8 mouse cellular contexts compared by ENCODE assay signal in the genomic region with DNA sequence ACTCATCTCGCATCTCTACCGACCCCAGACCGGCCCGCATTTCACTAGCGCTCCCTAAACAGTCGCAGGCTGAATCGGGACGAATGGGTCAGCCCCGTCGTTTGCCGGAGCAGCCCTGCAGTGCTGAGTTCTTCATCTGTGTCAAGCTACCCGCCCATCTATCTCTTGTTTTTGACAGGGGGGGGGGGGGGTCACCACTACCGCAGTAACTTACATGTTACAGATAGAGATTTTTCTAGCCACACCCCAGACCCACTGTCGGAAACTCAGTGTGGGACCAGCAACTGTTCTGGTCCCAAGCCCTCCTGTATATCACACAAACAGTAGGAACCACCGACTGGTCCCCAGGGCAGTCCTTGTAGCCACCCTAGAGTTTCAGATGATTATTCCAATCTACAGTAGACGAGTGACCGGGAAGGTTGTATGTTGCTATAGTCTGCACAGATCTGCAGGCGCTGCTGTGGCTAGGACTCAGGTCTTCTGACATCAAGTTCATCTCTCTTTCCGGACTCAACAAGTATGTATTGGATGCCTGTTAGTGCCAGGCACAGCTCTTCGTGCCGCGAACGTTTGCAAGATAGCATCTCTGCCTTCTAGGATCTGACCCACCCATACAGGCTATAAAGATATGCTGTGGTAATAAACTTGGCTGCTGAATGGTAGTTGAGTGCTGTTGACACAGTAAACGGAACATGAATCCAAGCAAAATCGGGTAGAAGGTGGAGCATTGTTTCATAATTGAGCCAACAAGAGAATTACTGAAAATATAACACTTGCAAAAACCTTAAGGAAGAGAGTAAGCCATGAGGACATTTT. TPM values are rescaled to one million over a fixed set of nuclear protein-coding genes. Genes with fewer than 3 reads are reported as not detected.
DNase-seq lines count a peak whose midpoint lies in the region; ATAC-seq and TF ChIP-seq lines count a peak whose summit lies in the region.

No protein-coding gene starts in this region.

- H3K4me3 ChIP-seq in heart, embryonic 16.5 days (ENCODE audit: low read length): peak overlapping the region; percentile 71
- H3K4me3 ChIP-seq in bone marrow macrophage, adult 2 months (ENCODE audit: insufficient read depth, low read length): peak overlapping the region; percentile 72
- peak overlapping the region; percentile 69 for H3K4me3 ChIP-seq in hindbrain, embryonic 11.5 days (ENCODE audit: low read depth, low read length)

- no peaks in the 10 kb centered on the region for H3K27me3 ChIP-seq in heart, embryonic 16.5 days (ENCODE audit: control insufficient read depth, insufficient read depth, low read length)
- H3K27me3 ChIP-seq in hindbrain, embryonic 11.5 days (ENCODE audit: control insufficient read depth, insufficient read depth, low read length): no peaks in the 10 kb centered on the region

- peak; percentile 16; the same call in 1 of the 2 replicates for ATAC-seq in heart, embryonic 16.5 days (replicated peaks; ENCODE audit: extremely low read depth, insufficient read depth, low FRiP score)
- ATAC-seq in hindbrain, embryonic 11.5 days (ENCODE audit: low FRiP score): peak; percentile 63; the same call in 1 of the 2 replicates
- ATAC-seq in megakaryocyte-erythroid progenitor cell, adult 5-6 weeks (replicated peaks; ENCODE audit: low FRiP score, low TSS enrichment, poor library complexity, severe bottlenecking): peak; percentile 22; the same call in 1 of the 2 replicates

- TF ChIP-seq CTCF in bone marrow macrophage, adult 2 months (IDR thresholded peaks at IDR 0.05; ENCODE audit: low read depth, low read length): no peak

- peak overlapping the region; percentile 90 for H3K4me2 ChIP-seq in heart, embryonic 16.5 days (ENCODE audit: low read depth, low read length)
- peak overlapping the region; percentile 81 for H3K4me2 ChIP-seq in hindbrain, embryonic 11.5 days (replicated peaks; ENCODE audit: low read depth, low read length)

- H3K36me3 ChIP-seq in heart, embryonic 16.5 days (ENCODE audit: control insufficient read depth, insufficient read depth): no peaks in the 10 kb centered on the region
- no peaks in the 10 kb centered on the region for H3K36me3 ChIP-seq in hindbrain, embryonic 11.5 days (ENCODE audit: control insufficient read depth, insufficient read depth, low read length)

- peak overlapping the region; percentile 83 for H3K9ac ChIP-seq in heart, embryonic 16.5 days (ENCODE audit: low read length)
- peak overlapping the region; percentile 77 for H3K9ac ChIP-seq in hindbrain, embryonic 11.5 days (ENCODE audit: low read depth, low read length)

- H3K4me1 ChIP-seq in heart, embryonic 16.5 days (ENCODE audit: control insufficient read depth, insufficient read depth, low read length): peaks cover 4% of the 10 kb centered on the region; the same call in 1 of the 2 replicates
- H3K4me1 ChIP-seq in bone marrow macrophage, adult 2 months (ENCODE audit: control insufficient read depth, insufficient read depth, low read length): 0 out of 2 replicates have a peak, but pooled peaks cover 4% of the 10 kb centered on the region
- H3K4me1 ChIP-seq in hindbrain, embryonic 11.5 days (replicated peaks; ENCODE audit: control insufficient read depth, insufficient read depth, low read length): no peaks in the 10 kb centered on the region

- H3K9me3 ChIP-seq in heart, embryonic 16.5 days (replicated peaks; ENCODE audit: control insufficient read depth, low read length): no peaks in the 10 kb centered on the region
- no peaks in the 10 kb centered on the region for H3K9me3 ChIP-seq in hindbrain, embryonic 11.5 days (ENCODE audit: control insufficient read depth, low read length)

- no peak for TF ChIP-seq POLR2A in bone marrow macrophage, adult 2 months (IDR thresholded peaks at IDR 0.05; ENCODE audit: borderline replicate concordance, low read depth, low read length)

- no peak for DNase-seq in heart, postnatal 10 days
- DNase-seq in hindbrain, embryonic 11.5 days (ENCODE audit: low spot score): no peak
- no peak for DNase-seq in gastrocnemius, adult 18-20 months (ENCODE audit: low spot score)
- DNase-seq in spleen, postnatal 14 days (ENCODE audit: low spot score in 2 of 2): no peak
- no peak for DNase-seq in yolk sac, embryonic 10.5 days (ENCODE audit: low spot score)

- 29% methylated on average over 25 of the region's 25 CpGs for WGBS in heart, embryonic 16.5 days
- 40% methylated on average over 25 of the region's 25 CpGs for WGBS in hindbrain, embryonic 11.5 days

- H3K27ac ChIP-seq in heart, embryonic 16.5 days (ENCODE audit: low read length): no peak overlapping the region
- H3K27ac ChIP-seq in bone marrow macrophage, adult 2 months (ENCODE audit: insufficient read depth, low read depth, low read length): no peak overlapping the region
- H3K27ac ChIP-seq in hindbrain, embryonic 11.5 days (ENCODE audit: low read depth, low read length): no peak overlapping the region

- intact Hi-C loops in heart, postnatal 10 days (cut with DNase I): loop anchor here (5.0 kb wide), 1 partner anchor 295 kb away; the partner anchor contains the start of gene Tgfbr1

RNA-seq across cellular contexts. Expression of gene Anks6, which starts 0.5 kb away (rescaled TPM):
- polyA plus RNA-seq in heart, embryonic 16.5 days (2015; fragmentation: Nextera tagmentation; extraction: Ambion mirVana): 1.6 TPM in 2 replicates
- total RNA-seq in heart, postnatal 10 days (2021): 1 to 10 TPM; 5.0 to 6.5 TPM
- polyA plus RNA-seq in bone marrow macrophage, adult 2 months (2012; ENCODE audit: insufficient read depth, insufficient read length, missing spikeins): 1.7 and 2.4 TPM in 2 replicates
- polyA plus RNA-seq in hindbrain, embryonic 11.5 days (2014; fragmentation: Nextera tagmentation; extraction: Ambion mirVana): 2.6 and 2.9 TPM in 2 replicates
- 0.32 TPM in 1 of 2 replicates, not detected in the other for total RNA-seq in megakaryocyte-erythroid progenitor cell, adult 5-6 weeks (2014; fragmentation: Nextera tagmentation)
- 0.09 TPM in 1 of 2 replicates, not detected in the other for total RNA-seq in megakaryocyte-erythroid progenitor cell, adult 5-6 weeks (2017)
- total RNA-seq in gastrocnemius, adult 18-20 months (2021): 1 to 10 TPM; 1.0 to 1.4 TPM

RNA-seq across cellular contexts. Expression of gene Galnt12, which starts 34.0 kb away (rescaled TPM):
- 4.1 and 5.3 TPM in 2 replicates for polyA plus RNA-seq in heart, embryonic 16.5 days (2015; fragmentation: Nextera tagmentation; extraction: Ambion mirVana)
- under 1 TPM; 0.62 to 0.96 TPM for total RNA-seq in heart, postnatal 10 days (2021)
- 10.0 and 11.8 TPM in 2 replicates for polyA plus RNA-seq in bone marrow macrophage, adult 2 months (2012; ENCODE audit: insufficient read depth, insufficient read length, missing spikeins)
- 2.7 and 2.8 TPM in 2 replicates for polyA plus RNA-seq in hindbrain, embryonic 11.5 days (2014; fragmentation: Nextera tagmentation; extraction: Ambion mirVana)
- total RNA-seq in megakaryocyte-erythroid progenitor cell, adult 5-6 weeks (2014; fragmentation: Nextera tagmentation): not detected in 2 replicates
- 0.19 and 0.34 TPM in 2 replicates for total RNA-seq in megakaryocyte-erythroid progenitor cell, adult 5-6 weeks (2017)
- not detected for total RNA-seq in gastrocnemius, adult 18-20 months (2021)
